Mouse (Mus musculus) c-Kit-positive CD71-negative TER-119-negative erythroid progenitor cells, embryonic 14.5 days (primary cell): ENCODE measurements at regions not wholly inside any gene's neighbourhood (a gene's known extent, or its start where the extent isn't known, plus 50 kb on each side); places are given as distances from the start of the nearest gene placed in this dataset.

Source experiments
- DNase-seq: peaks from one replicate; pipeline ENCODE4 v3.0.0-alpha.2; 2013; ENCODE audit warnings: low read depth

- no peak for DNase-seq
Measured at GRCm38 (mm10) chr17:4199698-4200153, 503.7 kb upstream of the Nox3 start.

GRCm38 (mm10) chr17:4201300-4201699, 505.2 kb upstream of the Nox3 start:
- no peak for DNase-seq

GRCm38 (mm10) chr17:4208142-4208925, 512.3 kb upstream of the Nox3 start:
- no peak for DNase-seq

- no peak for DNase-seq
Measured at GRCm38 (mm10) chr17:4209650-4210049, 513.6 kb upstream of the Nox3 start.

GRCm38 (mm10) chr17:4212586-4212985, 516.5 kb upstream of the Nox3 start:
- DNase-seq = no peak

GRCm38 (mm10) chr17:4214970-4215369, 518.9 kb upstream of the Nox3 start:
- DNase-seq = no peak

- DNase-seq = no peak
Measured at GRCm38 (mm10) chr17:4216203-4216602, 520.1 kb upstream of the Nox3 start.

GRCm38 (mm10) chr17:4216750-4217149, 520.7 kb upstream of the Nox3 start:
- DNase-seq = no peak

GRCm38 (mm10) chr17:4220661-4221360, 524.8 kb upstream of the Nox3 start:
- no peak for DNase-seq

- no peak for DNase-seq
Measured at GRCm38 (mm10) chr17:4227889-4228288, 531.8 kb upstream of the Nox3 start.

- no peak for DNase-seq
Measured at GRCm38 (mm10) chr17:4229969-4230368, 533.9 kb upstream of the Nox3 start.

- DNase-seq = no peak
Measured at GRCm38 (mm10) chr17:4250476-4250875, 554.4 kb upstream of the Nox3 start.

- no peak for DNase-seq
Measured at GRCm38 (mm10) chr17:4265471-4265870, 569.4 kb upstream of the Nox3 start.

- no peak for DNase-seq
Measured at GRCm38 (mm10) chr17:4265946-4266345, 569.9 kb upstream of the Nox3 start.

GRCm38 (mm10) chr17:4266487-4266886, 570.4 kb upstream of the Nox3 start:
- DNase-seq = no peak

- no peak for DNase-seq
Measured at GRCm38 (mm10) chr17:4268380-4268779, 572.3 kb upstream of the Nox3 start.

GRCm38 (mm10) chr17:4272456-4272855, 576.4 kb upstream of the Nox3 start:
- DNase-seq = no peak

- no peak for DNase-seq
Measured at GRCm38 (mm10) chr17:4276722-4277121, 580.7 kb upstream of the Nox3 start.

- DNase-seq = no peak
Measured at GRCm38 (mm10) chr17:4278239-4278827, 582.3 kb upstream of the Nox3 start.

GRCm38 (mm10) chr17:4281451-4281850, 585.4 kb upstream of the Nox3 start:
- DNase-seq = no peak

GRCm38 (mm10) chr17:4291418-4291817, 595.4 kb upstream of the Nox3 start:
- no peak for DNase-seq

- no peak for DNase-seq
Measured at GRCm38 (mm10) chr17:4296521-4297155, 600.6 kb upstream of the Nox3 start.

GRCm38 (mm10) chr17:4297156-4297535, 601.1 kb upstream of the Nox3 start:
- no peak for DNase-seq
